Mouse (Mus musculus): Measurements from ENCODE around the gene Clrn1. TPM values are rescaled to one million over a fixed set of nuclear protein-coding genes. Genes with fewer than 3 reads are reported as not detected.
"Not testable (repeated sequence)": the region's sequence is repeated elsewhere in the genome, so short reads cannot be mapped to it uniquely, and the experiment has no call there.

Gene Clrn1
- polyA plus RNA-seq, 1 experiment from 2014 or later: not detected

DNA sequence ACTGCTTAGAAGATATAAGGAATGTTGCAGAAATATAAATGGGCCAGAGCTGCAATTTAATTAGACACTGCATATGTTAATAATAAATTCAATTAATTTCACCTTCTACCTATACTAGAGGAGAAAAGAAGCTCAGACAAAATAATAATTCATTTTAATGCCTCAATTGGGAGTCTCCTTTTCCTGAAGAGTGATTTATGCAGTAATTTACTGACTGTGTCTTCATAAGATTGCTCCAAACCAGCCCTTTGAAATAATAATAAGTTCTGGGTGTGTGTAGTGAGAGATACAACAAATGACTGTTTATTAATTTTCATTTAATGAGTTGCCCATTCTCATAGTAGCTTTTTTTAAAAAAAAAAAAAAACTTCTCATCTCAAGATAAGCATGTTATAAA, 1.6 kb downstream of the Clrn1 start:
- Histone ChIP-seq H3K27me3 (replicated peaks; ENCODE audit: control insufficient read depth, insufficient read depth, low read length) (no peaks in the 10 kb centered on the region), H3K4me1 (replicated peaks; ENCODE audit: control insufficient read depth, insufficient read depth, low read length) (no peaks in the 10 kb centered on the region), H3K4me3 (ENCODE audit: low read depth, low read length) (no peak overlapping the region), H3K27ac (ENCODE audit: low read depth, low read length) (no peak overlapping the region), H3K36me3 (ENCODE audit: control insufficient read depth, insufficient read depth) (no peaks in the 10 kb centered on the region), H3K4me2 (replicated peaks; ENCODE audit: low read depth) (no peak overlapping the region), H3K9me3 (ENCODE audit: control insufficient read depth) (no peaks in the 10 kb centered on the region), H3K9ac (ENCODE audit: low read depth, low read length) (no peak overlapping the region)
- TF ChIP-seq CTCF (IDR thresholded peaks at IDR 0.05; ENCODE audit: low read depth): no peak
- no peak for ATAC-seq

- Histone ChIP-seq H3K27me3 (replicated peaks; ENCODE audit: control insufficient read depth, insufficient read depth, low read length) (no peaks in the 10 kb centered on the region), H3K9me3 (ENCODE audit: control insufficient read depth) (no peaks in the 10 kb centered on the region), H3K4me2 (replicated peaks; ENCODE audit: low read depth) (no peak overlapping the region; the same call in 1 of the 2 replicates), H3K9ac (ENCODE audit: low read depth, low read length) (no peak overlapping the region), H3K36me3 (ENCODE audit: control insufficient read depth, insufficient read depth) (no peaks in the 10 kb centered on the region), H3K4me1 (replicated peaks; ENCODE audit: control insufficient read depth, insufficient read depth, low read length) (no peaks in the 10 kb centered on the region), H3K27ac (ENCODE audit: low read depth, low read length) (no peak overlapping the region), H3K4me3 (ENCODE audit: low read depth, low read length) (no peak overlapping the region)
- TF ChIP-seq CTCF (IDR thresholded peaks at IDR 0.05; ENCODE audit: low read depth): no peak
- 10% methylated on average over 8 of the region's 8 CpGs for WGBS
- ATAC-seq: peak; percentile 38; the same call in 1 of the 2 replicates
Observed at GRCm38 (mm10) chr3:58882878-58883510, 2.1 kb downstream of the Clrn1 start.

DNA sequence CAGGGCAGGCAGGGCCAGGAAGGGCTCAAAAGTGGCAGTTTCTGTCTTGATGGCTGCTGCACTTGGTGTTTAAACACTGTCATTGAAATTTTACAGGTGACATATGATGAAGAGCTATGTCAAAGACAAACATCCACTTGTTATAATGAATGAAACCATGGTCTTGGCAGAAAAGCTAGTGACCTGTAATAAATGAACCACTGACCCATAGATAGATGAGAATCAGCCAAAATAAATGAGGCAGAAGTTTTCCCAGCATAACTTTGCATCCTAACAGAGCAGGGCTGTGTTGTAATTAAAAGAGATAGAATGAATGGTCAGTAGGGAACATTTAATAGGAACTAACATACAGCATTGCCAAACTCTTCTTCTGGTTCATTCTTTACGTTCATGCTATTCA, 4.1 kb downstream of the Clrn1 start:
- WGBS: 84% methylated on average over 1 of the region's 1 CpGs
- no peak for ATAC-seq
- Histone ChIP-seq H3K9me3 (ENCODE audit: control insufficient read depth) (no peaks in the 10 kb centered on the region), H3K4me1 (replicated peaks; ENCODE audit: control insufficient read depth, insufficient read depth, low read length) (no peaks in the 10 kb centered on the region), H3K27me3 (replicated peaks; ENCODE audit: control insufficient read depth, insufficient read depth, low read length) (no peaks in the 10 kb centered on the region), H3K4me3 (ENCODE audit: low read depth, low read length) (no peak overlapping the region), H3K4me2 (replicated peaks; ENCODE audit: low read depth) (no peak overlapping the region), H3K36me3 (ENCODE audit: control insufficient read depth, insufficient read depth) (no peaks in the 10 kb centered on the region), H3K27ac (ENCODE audit: low read depth, low read length) (no peak overlapping the region), H3K9ac (ENCODE audit: low read depth, low read length) (no peak overlapping the region)
- no peak for TF ChIP-seq CTCF (IDR thresholded peaks at IDR 0.05; ENCODE audit: low read depth)

DNA sequence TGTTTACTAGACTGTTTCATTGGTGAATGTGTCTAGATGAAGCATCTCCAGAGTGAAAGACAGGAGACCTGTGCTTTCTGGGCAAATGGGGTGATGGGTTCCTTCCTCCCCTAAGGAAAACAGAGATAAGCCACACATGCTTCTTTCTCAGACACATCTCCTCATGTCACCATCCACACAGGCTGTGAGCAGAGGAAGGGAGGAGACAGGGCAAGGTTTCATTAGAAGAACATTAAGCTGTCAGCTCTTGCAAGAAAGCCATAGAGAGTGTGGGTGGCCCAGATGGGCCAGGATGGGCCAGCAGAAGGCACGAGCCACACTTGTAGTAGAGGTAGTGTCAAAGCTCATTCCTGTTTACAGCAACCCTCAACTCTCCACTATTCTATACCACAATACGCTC, 5.0 kb downstream of the Clrn1 start:
- no peaks in the 10 kb centered on the region for H3K4me1 ChIP-seq (replicated peaks; ENCODE audit: control insufficient read depth, insufficient read depth, low read length)
- TF ChIP-seq CTCF (IDR thresholded peaks at IDR 0.05; ENCODE audit: low read depth): no peak
- WGBS: 79% methylated on average over 2 of the region's 2 CpGs
- H3K4me2 ChIP-seq (replicated peaks; ENCODE audit: low read depth): no peak overlapping the region
- no peak overlapping the region for H3K9ac ChIP-seq (ENCODE audit: low read depth, low read length)
- H3K36me3 ChIP-seq (ENCODE audit: control insufficient read depth, insufficient read depth): no peaks in the 10 kb centered on the region
- no peaks in the 10 kb centered on the region for H3K27me3 ChIP-seq (replicated peaks; ENCODE audit: control insufficient read depth, insufficient read depth, low read length)
- no peak overlapping the region for H3K27ac ChIP-seq (ENCODE audit: low read depth, low read length)
- no peak for ATAC-seq
- H3K4me3 ChIP-seq (ENCODE audit: low read depth, low read length): no peak overlapping the region
- H3K9me3 ChIP-seq (ENCODE audit: control insufficient read depth): no peaks in the 10 kb centered on the region

GRCm38 (mm10) chr3:58871882-58872281, 13.3 kb downstream of the Clrn1 start:
- ATAC-seq; H3K9me3 ChIP-seq (ENCODE audit: control insufficient read depth); H3K27me3 ChIP-seq (replicated peaks; ENCODE audit: control insufficient read depth, insufficient read depth, low read length); H3K36me3 ChIP-seq (ENCODE audit: control insufficient read depth, insufficient read depth); H3K27ac ChIP-seq (ENCODE audit: low read depth, low read length); H3K4me3 ChIP-seq (ENCODE audit: low read depth, low read length); H3K9ac ChIP-seq (ENCODE audit: low read depth, low read length); H3K4me1 ChIP-seq (replicated peaks; ENCODE audit: control insufficient read depth, insufficient read depth, low read length); H3K4me2 ChIP-seq (replicated peaks; ENCODE audit: low read depth): not testable (repeated sequence)
- WGBS: 74% methylated on average over 2 of the region's 2 CpGs

DNA sequence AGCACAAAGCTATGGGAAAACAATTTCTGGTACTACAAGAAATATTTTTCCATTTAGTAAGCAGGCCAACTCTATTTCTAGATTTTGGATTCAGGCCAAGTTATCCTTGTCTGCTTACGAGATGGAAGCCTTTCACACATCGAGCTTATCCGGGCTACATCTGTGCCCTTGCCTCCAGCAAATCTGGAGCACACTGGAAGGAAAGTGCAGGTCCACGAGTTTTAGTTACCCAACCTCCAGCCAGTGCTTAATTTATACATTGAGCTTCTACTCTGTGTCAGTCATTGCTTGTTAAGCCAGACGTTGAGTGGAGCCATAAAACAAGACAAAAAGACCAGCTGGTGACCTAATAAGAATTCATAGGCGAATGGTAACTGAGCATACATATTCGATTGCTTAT, 19.4 kb downstream of the Clrn1 start:
- Histone ChIP-seq H3K4me1 (replicated peaks; ENCODE audit: control insufficient read depth, insufficient read depth, low read length) (no peaks in the 10 kb centered on the region), H3K9ac (ENCODE audit: low read depth, low read length) (no peak overlapping the region), H3K4me3 (ENCODE audit: low read depth, low read length) (no peak overlapping the region), H3K27ac (ENCODE audit: low read depth, low read length) (no peak overlapping the region), H3K27me3 (replicated peaks; ENCODE audit: control insufficient read depth, insufficient read depth, low read length) (no peaks in the 10 kb centered on the region), H3K4me2 (replicated peaks; ENCODE audit: low read depth) (no peak overlapping the region), H3K36me3 (ENCODE audit: control insufficient read depth, insufficient read depth) (no peaks in the 10 kb centered on the region), H3K9me3 (ENCODE audit: control insufficient read depth) (no peaks in the 10 kb centered on the region)
- no peak for ATAC-seq
- WGBS: 46% methylated on average over 7 of the region's 7 CpGs
- no peak for TF ChIP-seq CTCF (IDR thresholded peaks at IDR 0.05; ENCODE audit: low read depth)

GRCm38 (mm10) chr3:58862976-58863375, 22.2 kb downstream of the Clrn1 start:
- no peak overlapping the region for H3K4me3 ChIP-seq (ENCODE audit: low read depth, low read length)
- no peak overlapping the region for H3K9ac ChIP-seq (ENCODE audit: low read depth, low read length)
- no peak overlapping the region for H3K4me2 ChIP-seq (replicated peaks; ENCODE audit: low read depth)
- no peaks in the 10 kb centered on the region for H3K27me3 ChIP-seq (replicated peaks; ENCODE audit: control insufficient read depth, insufficient read depth, low read length)
- TF ChIP-seq CTCF (IDR thresholded peaks at IDR 0.05; ENCODE audit: low read depth): no peak
- H3K4me1 ChIP-seq (replicated peaks; ENCODE audit: control insufficient read depth, insufficient read depth, low read length): no peaks in the 10 kb centered on the region
- H3K36me3 ChIP-seq (ENCODE audit: control insufficient read depth, insufficient read depth): no peaks in the 10 kb centered on the region
- no peaks in the 10 kb centered on the region for H3K9me3 ChIP-seq (ENCODE audit: control insufficient read depth)
- WGBS: 66% methylated on average over 2 of the region's 2 CpGs
- no peak for ATAC-seq
- no peak overlapping the region for H3K27ac ChIP-seq (ENCODE audit: low read depth, low read length)
